Mouse (Mus musculus) hindbrain, embryonic 11.5 days (tissue): Measurements from ENCODE around the gene Gm20388. TPM values are rescaled to one million over a fixed set of nuclear protein-coding genes. Genes with fewer than 3 reads are reported as not detected.

Experiments used
- ATAC-seq: fragments of 200-750 bp; cut with Nextera tagmentation; 2 replicates; pipeline ENCODE4 v1.8.0; 2017; ENCODE audit warnings: mild to moderate bottlenecking, moderate TSS enrichment, moderate library complexity; ENCODE audit not compliant: low FRiP score
- DNase-seq: peaks from one replicate; pipeline ENCODE4 v3.0.0-alpha.2; 2015; ENCODE audit warnings: low spot score
- H3K27ac ChIP-seq: fragments of 300-500 bp; sonication (generic); 2 replicates; pipeline ENCODE4 v1.5.1; 2014; ENCODE audit warnings: mild to moderate bottlenecking, low read depth, low read length
- H3K27me3 ChIP-seq: fragments of 300-500 bp; sonication (generic); 2 replicates; pipeline ENCODE4 v1.6.1; 2014; ENCODE audit warnings: mild to moderate bottlenecking, low read length, moderate library complexity, mixed read lengths; ENCODE audit not compliant: control insufficient read depth, insufficient read depth
- H3K36me3 ChIP-seq: fragments of 300-500 bp; sonication (generic); 2 replicates; pipeline ENCODE4 v1.6.1; 2014; ENCODE audit warnings: mild to moderate bottlenecking, low read length, moderate library complexity, mixed read lengths; ENCODE audit not compliant: control insufficient read depth, insufficient read depth
- H3K4me1 ChIP-seq: fragments of 300-500 bp; sonication (generic); replicated peaks from 2 replicates; pipeline ENCODE4 v1.6.1; 2014; ENCODE audit warnings: low read length, mixed read lengths; ENCODE audit not compliant: control insufficient read depth, insufficient read depth
- H3K4me2 ChIP-seq: fragments of 300-500 bp; sonication (generic); replicated peaks from 2 replicates; pipeline ENCODE4 v1.6.1; 2014; ENCODE audit warnings: mild to moderate bottlenecking, low read depth, low read length
- H3K4me3 ChIP-seq: fragments of 300-500 bp; sonication (generic); 2 replicates; pipeline ENCODE4 v1.5.1; 2014; ENCODE audit warnings: low read depth, low read length
- H3K9ac ChIP-seq: fragments of 300-500 bp; sonication (generic); 2 replicates; pipeline ENCODE4 v1.6.1; 2014; ENCODE audit warnings: low read depth, low read length
- H3K9me3 ChIP-seq: fragments of 300-500 bp; sonication (generic); 2 replicates; pipeline ENCODE4 v1.6.1; 2016; ENCODE audit warnings: low read length; ENCODE audit not compliant: control insufficient read depth
- WGBS: fragments of 180-500 bp; shearing (Covaris S2); extraction: QIAGEN DNeasy Blood & Tissue Kit; methylation state at CpG from one replicate; pipeline ENCODE4 v1.1.7; 2014; 5-methylcytosine and 5-hydroxymethylcytosine counted together
- polyA plus RNA-seq: library from polyadenylated mRNA; unstranded; fragments of >200 nt; fragmentation: Nextera tagmentation; extraction: Ambion mirVana; gene quantifications from 2 replicates; pipeline ENCODE4 v1.2.1, GENCODE M21; 2014

Gm20388 gene
- polyA plus RNA-seq, 1 experiment from 2014 or later = 11.8 TPM

- Histone ChIP-seq H3K4me1 (no peaks in the 10 kb centered on the region), H3K27me3 (peaks cover 2% of the 10 kb centered on the region; the same call in 1 of the 2 replicates), H3K9me3 (no peaks in the 10 kb centered on the region), H3K4me2 (no peak overlapping the region), H3K9ac (no peak overlapping the region), H3K36me3 (peaks cover 7% of the 10 kb centered on the region; the same call in 1 of the 2 replicates), H3K27ac (no peak overlapping the region), H3K4me3 (no peak overlapping the region)
- ATAC-seq (no peak), DNase-seq (no peak)
- WGBS = 83% methylated on average over 7 of the region's 7 CpGs
Measured at GRCm38 (mm10) chr8:123242107-123242923, 3331.7 kb downstream of the Gm20388 start.

- ATAC-seq (no peak), DNase-seq (no peak)
- 71% methylated on average over 11 of the region's 11 CpGs for WGBS
- Histone ChIP-seq H3K4me3 (no peak overlapping the region), H3K9me3 (no peaks in the 10 kb centered on the region), H3K36me3 (peaks cover 10% of the 10 kb centered on the region; the same call in 1 of the 2 replicates), H3K4me1 (no peaks in the 10 kb centered on the region), H3K4me2 (no peak overlapping the region), H3K27ac (no peak overlapping the region), H3K27me3 (no peaks in the 10 kb centered on the region), H3K9ac (no peak overlapping the region)
Measured at GRCm38 (mm10) chr8:123243053-123243452, 3332.4 kb downstream of the Gm20388 start.

GRCm38 (mm10) chr8:123244382-123244781, 3333.7 kb downstream of the Gm20388 start:
- WGBS = 95% methylated on average over 4 of the region's 4 CpGs
- no peaks in the 10 kb centered on the region for H3K9me3 ChIP-seq
- H3K4me2 ChIP-seq = no peak overlapping the region
- H3K4me3 ChIP-seq = no peak overlapping the region
- ATAC-seq (no peak), DNase-seq (no peak)
- H3K36me3 ChIP-seq = peaks cover 10% of the 10 kb centered on the region; the same call in 1 of the 2 replicates
- no peaks in the 10 kb centered on the region for H3K4me1 ChIP-seq
- no peak overlapping the region for H3K27ac ChIP-seq
- H3K9ac ChIP-seq = no peak overlapping the region
- no peaks in the 10 kb centered on the region for H3K27me3 ChIP-seq

GRCm38 (mm10) chr8:123245543-123245942, 3334.9 kb downstream of the Gm20388 start:
- H3K9ac ChIP-seq = no peak overlapping the region
- no peak overlapping the region for H3K4me3 ChIP-seq
- WGBS = 85% methylated on average over 12 of the region's 12 CpGs
- H3K9me3 ChIP-seq = no peaks in the 10 kb centered on the region
- no peaks in the 10 kb centered on the region for H3K27me3 ChIP-seq
- ATAC-seq (no peak), DNase-seq (no peak)
- no peaks in the 10 kb centered on the region for H3K4me1 ChIP-seq
- H3K4me2 ChIP-seq = no peak overlapping the region
- peaks cover 10% of the 10 kb centered on the region; the same call in 1 of the 2 replicates for H3K36me3 ChIP-seq
- no peak overlapping the region for H3K27ac ChIP-seq

GRCm38 (mm10) chr8:123247748-123248147, 3337.1 kb downstream of the Gm20388 start:
- Histone ChIP-seq H3K27ac (no peak overlapping the region), H3K9me3 (no peaks in the 10 kb centered on the region), H3K4me3 (no peak overlapping the region), H3K27me3 (no peaks in the 10 kb centered on the region), H3K36me3 (peaks cover 10% of the 10 kb centered on the region; the same call in 1 of the 2 replicates), H3K4me2 (no peak overlapping the region), H3K9ac (no peak overlapping the region), H3K4me1 (no peaks in the 10 kb centered on the region)
- ATAC-seq (no peak), DNase-seq (no peak)
- WGBS = 94% methylated on average over 6 of the region's 6 CpGs

GRCm38 (mm10) chr8:123248596-123248995, 3338.0 kb downstream of the Gm20388 start:
- Histone ChIP-seq H3K9ac (no peak overlapping the region), H3K27me3 (no peaks in the 10 kb centered on the region), H3K27ac (no peak overlapping the region), H3K4me2 (no peak overlapping the region), H3K4me1 (no peaks in the 10 kb centered on the region; the same call in 1 of the 2 replicates), H3K4me3 (no peak overlapping the region), H3K9me3 (no peaks in the 10 kb centered on the region), H3K36me3 (peaks cover 10% of the 10 kb centered on the region; the same call in 1 of the 2 replicates)
- WGBS = 94% methylated on average over 8 of the region's 8 CpGs
- no peak for ATAC-seq
- no peak for DNase-seq

- ATAC-seq (no peak), DNase-seq (no peak)
- Histone ChIP-seq H3K27me3 (no peaks in the 10 kb centered on the region), H3K36me3 (0 out of 2 replicates have a peak, but pooled peaks cover 4% of the 10 kb centered on the region), H3K4me2 (no peak overlapping the region), H3K4me1 (peaks cover 11% of the 10 kb centered on the region), H3K4me3 (no peak overlapping the region), H3K9ac (no peak overlapping the region), H3K9me3 (no peaks in the 10 kb centered on the region), H3K27ac (no peak overlapping the region)
- 93% methylated on average over 5 of the region's 5 CpGs for WGBS
Measured at GRCm38 (mm10) chr8:123250940-123251339, 3340.3 kb downstream of the Gm20388 start.

GRCm38 (mm10) chr8:123252925-123253324, 3342.3 kb downstream of the Gm20388 start:
- 74% methylated on average over 4 of the region's 4 CpGs for WGBS
- H3K36me3 ChIP-seq = 0 out of 2 replicates have a peak, but pooled peaks cover 2% of the 10 kb centered on the region
- DNase-seq (no peak), ATAC-seq (no peak)
- H3K4me2 ChIP-seq = peak overlapping the region; percentile 97; the same call in 1 of the 2 replicates
- H3K4me1 ChIP-seq = peaks cover 11% of the 10 kb centered on the region
- H3K27me3 ChIP-seq = no peaks in the 10 kb centered on the region
- no peak overlapping the region for H3K27ac ChIP-seq
- H3K4me3 ChIP-seq = peak overlapping the region; percentile 96
- H3K9ac ChIP-seq = peak overlapping the region; percentile 98; the same call in 1 of the 2 replicates
- H3K9me3 ChIP-seq = no peaks in the 10 kb centered on the region
